Mouse (Mus musculus): ENCODE data around the gene Kri1. TPM values are rescaled to one million over a fixed set of nuclear protein-coding genes. Genes with fewer than 3 reads are reported as not detected.

Gene Kri1
- total and polyA plus RNA-seq, 2 experiments from 2014 or later: 11.9 to 27.6 TPM

DNA sequence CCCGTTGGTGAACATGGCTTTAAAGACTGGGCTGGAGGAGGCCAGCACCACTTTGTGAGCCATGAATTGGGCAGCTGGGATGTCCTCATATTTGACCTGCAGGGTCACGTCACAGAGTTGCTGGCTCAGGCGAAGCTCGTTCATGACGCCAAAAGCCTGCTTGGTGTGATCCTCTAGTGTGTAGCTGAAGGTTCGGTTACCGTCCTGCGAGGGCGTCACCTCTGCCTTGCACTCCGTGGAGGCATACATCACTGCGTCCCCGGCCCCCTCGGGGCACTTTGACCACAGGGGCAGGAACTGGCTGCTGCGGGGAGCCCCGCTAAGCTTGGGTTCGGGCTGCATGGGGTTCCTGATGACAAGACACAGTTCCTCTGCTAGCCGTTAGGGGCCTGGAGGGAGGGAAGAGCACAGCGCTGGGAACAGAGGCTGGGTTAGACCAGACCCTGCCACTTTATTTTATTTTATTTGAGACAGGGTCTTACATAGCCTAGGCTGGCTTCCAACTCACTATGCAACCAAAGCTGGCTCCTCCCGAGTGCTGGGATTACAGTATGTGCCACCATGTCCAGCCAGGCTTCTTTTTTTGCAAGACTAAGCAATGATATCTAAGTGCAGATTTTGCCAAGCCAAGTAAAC, 50.3 kb downstream of the Kri1 start:
- Histone ChIP-seq H3K36me3 (ENCODE audit: insufficient read depth) (peaks cover 11% of the 10 kb centered on the region), H3K4me2 (ENCODE audit: low read depth) (peak overlapping the region; percentile 76), H3K4me3 (ENCODE audit: low read depth, low read length) (peak overlapping the region; percentile 82), H3K27me3 (ENCODE audit: insufficient read depth, low read length) (no peaks in the 10 kb centered on the region), H3K4me1 (ENCODE audit: insufficient read depth) (peaks cover 14% of the 10 kb centered on the region; the same call in 1 of the 2 replicates), H3K27ac (ENCODE audit: low read depth, low read length) (peak overlapping the region; percentile 85), H3K9ac (peak overlapping the region; percentile 95), H3K9me3 (ENCODE audit: low read length) (no peaks in the 10 kb centered on the region)
- ATAC-seq (peak; percentile 56), DNase-seq (peak; percentile 45)
- peak; percentile 60 for TF ChIP-seq CTCF (IDR thresholded peaks at IDR 0.05; ENCODE audit: low read depth)
- WGBS: 19% methylated on average over 19 of the region's 19 CpGs

DNA sequence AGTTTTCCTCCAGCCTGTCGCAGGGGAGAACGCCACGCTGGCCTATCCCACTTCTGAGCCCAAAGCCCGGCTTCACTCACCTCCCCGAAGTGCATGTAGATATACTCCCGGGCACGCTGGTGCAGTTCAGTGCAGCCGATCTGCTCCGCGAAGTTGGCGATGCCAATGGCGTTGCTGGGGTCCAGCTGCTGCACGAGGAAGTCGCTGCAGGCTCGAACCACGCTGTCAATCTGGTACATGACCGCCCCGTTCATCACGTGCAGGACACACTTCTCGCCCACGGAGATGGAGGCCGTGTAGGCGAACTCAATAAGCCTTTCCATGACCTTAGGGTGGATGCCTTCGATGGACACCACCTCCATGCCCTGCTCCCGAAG, 50.8 kb downstream of the Kri1 start:
- 84% methylated on average over 25 of the region's 25 CpGs for WGBS
- H3K4me2 ChIP-seq (ENCODE audit: low read depth): peak overlapping the region; percentile 76
- H3K4me1 ChIP-seq (ENCODE audit: insufficient read depth): peaks cover 14% of the 10 kb centered on the region; the same call in 1 of the 2 replicates
- no peak for DNase-seq
- H3K27ac ChIP-seq (ENCODE audit: low read depth, low read length): no peak overlapping the region
- H3K9me3 ChIP-seq (ENCODE audit: low read length): no peaks in the 10 kb centered on the region
- no peak for ATAC-seq
- no peak for TF ChIP-seq CTCF (IDR thresholded peaks at IDR 0.05; ENCODE audit: low read depth)
- peaks cover 11% of the 10 kb centered on the region for H3K36me3 ChIP-seq (ENCODE audit: insufficient read depth)
- no peaks in the 10 kb centered on the region for H3K27me3 ChIP-seq (ENCODE audit: insufficient read depth, low read length)
- peak overlapping the region; percentile 95 for H3K9ac ChIP-seq
- H3K4me3 ChIP-seq (ENCODE audit: low read depth, low read length): no peak overlapping the region

DNA sequence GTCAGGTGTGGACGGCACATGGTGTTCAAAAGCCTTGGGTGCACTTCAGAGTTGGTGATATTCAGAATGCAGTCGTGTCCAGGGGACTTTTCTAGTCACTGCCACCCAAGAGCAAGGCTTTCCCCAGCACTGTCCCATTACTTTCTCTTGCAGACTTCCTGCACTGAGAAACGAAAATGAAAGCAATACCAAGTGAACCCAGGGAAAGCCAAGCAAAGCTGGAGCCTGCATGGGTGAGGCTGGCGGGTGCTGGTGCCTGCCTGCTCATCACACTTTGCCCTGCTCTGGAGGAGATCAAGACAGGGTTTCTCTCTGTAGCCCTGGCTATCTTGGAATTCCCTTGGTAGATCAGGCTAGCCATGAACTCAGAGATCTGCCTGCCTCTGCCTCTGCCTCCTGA, 52.4 kb downstream of the Kri1 start:
- Histone ChIP-seq H3K27ac (ENCODE audit: low read depth, low read length) (no peak overlapping the region), H3K4me3 (ENCODE audit: low read depth, low read length) (no peak overlapping the region), H3K9ac (no peak overlapping the region), H3K27me3 (ENCODE audit: insufficient read depth, low read length) (no peaks in the 10 kb centered on the region), H3K4me1 (ENCODE audit: insufficient read depth) (peaks cover 14% of the 10 kb centered on the region; the same call in 1 of the 2 replicates), H3K4me2 (ENCODE audit: low read depth) (no peak overlapping the region), H3K9me3 (ENCODE audit: low read length) (no peaks in the 10 kb centered on the region), H3K36me3 (ENCODE audit: insufficient read depth) (peaks cover 20% of the 10 kb centered on the region)
- 88% methylated on average over 4 of the region's 4 CpGs for WGBS
- ATAC-seq: no peak
- no peak for DNase-seq
- TF ChIP-seq CTCF (IDR thresholded peaks at IDR 0.05; ENCODE audit: low read depth): no peak

DNA sequence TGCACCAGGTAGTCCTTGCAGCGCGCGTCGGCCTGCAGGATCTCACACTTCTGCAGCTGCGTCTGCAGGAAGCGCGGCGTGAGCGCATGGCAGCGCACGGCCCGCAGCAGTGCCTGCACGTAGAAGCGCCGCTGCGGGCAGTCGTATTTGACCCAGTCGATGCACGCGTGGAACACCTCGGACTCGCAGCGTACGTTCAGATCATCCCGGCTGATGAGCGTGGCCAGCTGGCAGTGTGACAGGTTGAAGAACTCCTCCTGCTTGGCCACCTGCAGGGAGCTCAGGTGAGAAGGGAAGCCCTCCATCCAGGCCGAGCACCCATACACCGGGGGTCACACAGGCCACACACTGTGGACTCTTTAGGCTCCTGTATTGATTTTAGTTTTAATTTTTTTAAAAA, 54.0 kb downstream of the Kri1 start:
- ATAC-seq: no peak
- Histone ChIP-seq H3K4me3 (ENCODE audit: low read depth, low read length) (no peak overlapping the region), H3K36me3 (ENCODE audit: insufficient read depth) (peaks cover 31% of the 10 kb centered on the region), H3K4me1 (ENCODE audit: insufficient read depth) (peaks cover 14% of the 10 kb centered on the region; the same call in 1 of the 2 replicates), H3K27ac (ENCODE audit: low read depth, low read length) (no peak overlapping the region), H3K9ac (no peak overlapping the region), H3K27me3 (ENCODE audit: insufficient read depth, low read length) (no peaks in the 10 kb centered on the region), H3K9me3 (ENCODE audit: low read length) (no peaks in the 10 kb centered on the region), H3K4me2 (ENCODE audit: low read depth) (no peak overlapping the region)
- DNase-seq: no peak
- TF ChIP-seq CTCF (IDR thresholded peaks at IDR 0.05; ENCODE audit: low read depth): no peak
- 90% methylated on average over 28 of the region's 28 CpGs for WGBS

DNA sequence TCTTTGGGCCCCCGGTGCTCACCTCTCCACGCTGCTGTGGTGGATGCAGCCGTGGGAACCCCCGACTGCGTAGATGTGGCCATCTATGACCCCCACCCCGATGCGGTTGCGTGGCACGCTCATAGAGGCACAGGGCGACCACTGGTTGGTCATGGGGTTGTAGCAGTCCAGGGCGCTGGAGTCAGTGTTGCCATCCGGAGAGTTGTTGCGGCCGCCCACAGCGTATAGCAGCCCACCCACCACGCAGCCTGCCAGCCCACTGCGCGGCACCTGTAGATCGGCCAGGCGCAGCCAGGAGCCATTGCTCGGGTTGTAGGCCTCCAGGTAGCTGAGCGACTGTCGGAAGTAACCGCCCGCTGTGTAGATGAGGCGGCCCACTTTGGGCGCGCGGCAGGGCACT, 54.4 kb downstream of the Kri1 start:
- Histone ChIP-seq H3K4me2 (ENCODE audit: low read depth) (no peak overlapping the region), H3K4me3 (ENCODE audit: low read depth, low read length) (no peak overlapping the region), H3K27ac (ENCODE audit: low read depth, low read length) (no peak overlapping the region), H3K27me3 (ENCODE audit: insufficient read depth, low read length) (no peaks in the 10 kb centered on the region), H3K4me1 (ENCODE audit: insufficient read depth) (peaks cover 14% of the 10 kb centered on the region; the same call in 1 of the 2 replicates), H3K9ac (no peak overlapping the region), H3K9me3 (ENCODE audit: low read length) (no peaks in the 10 kb centered on the region), H3K36me3 (ENCODE audit: insufficient read depth) (peaks cover 31% of the 10 kb centered on the region)
- DNase-seq (no peak), ATAC-seq (no peak)
- 93% methylated on average over 29 of the region's 29 CpGs for WGBS
- TF ChIP-seq CTCF (IDR thresholded peaks at IDR 0.05; ENCODE audit: low read depth): no peak

DNA sequence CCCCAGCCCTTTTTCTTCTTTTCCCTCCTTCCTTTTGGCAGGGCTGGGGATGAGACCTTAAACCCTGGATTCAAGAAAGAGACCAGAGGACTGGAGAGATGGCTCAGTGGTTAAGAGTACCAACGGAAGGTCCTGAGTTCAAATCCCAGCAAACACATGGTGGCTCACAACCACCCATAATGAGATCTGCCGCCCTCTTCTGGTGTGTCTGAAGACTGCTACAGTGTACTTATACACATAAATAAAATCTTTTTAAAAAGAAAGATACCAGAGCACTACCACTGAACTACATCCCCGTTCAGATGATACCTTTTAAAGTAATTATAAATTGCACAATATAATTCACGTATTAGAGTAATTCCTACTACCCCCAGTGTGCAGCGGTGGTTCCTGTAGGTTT, 54.9 kb downstream of the Kri1 start:
- H3K9me3 ChIP-seq (ENCODE audit: low read length): no peaks in the 10 kb centered on the region
- peaks cover 10% of the 10 kb centered on the region; the same call in 1 of the 2 replicates for H3K4me1 ChIP-seq (ENCODE audit: insufficient read depth)
- no peak overlapping the region for H3K27ac ChIP-seq (ENCODE audit: low read depth, low read length)
- no peaks in the 10 kb centered on the region for H3K27me3 ChIP-seq (ENCODE audit: insufficient read depth, low read length)
- DNase-seq: no peak
- no peak for ATAC-seq
- no peak for TF ChIP-seq CTCF (IDR thresholded peaks at IDR 0.05; ENCODE audit: low read depth)
- H3K4me3 ChIP-seq (ENCODE audit: low read depth, low read length): no peak overlapping the region
- H3K9ac ChIP-seq: no peak overlapping the region
- H3K36me3 ChIP-seq (ENCODE audit: insufficient read depth): peaks cover 31% of the 10 kb centered on the region
- WGBS: 91% methylated on average over 5 of the region's 5 CpGs
- no peak overlapping the region for H3K4me2 ChIP-seq (ENCODE audit: low read depth)

DNA sequence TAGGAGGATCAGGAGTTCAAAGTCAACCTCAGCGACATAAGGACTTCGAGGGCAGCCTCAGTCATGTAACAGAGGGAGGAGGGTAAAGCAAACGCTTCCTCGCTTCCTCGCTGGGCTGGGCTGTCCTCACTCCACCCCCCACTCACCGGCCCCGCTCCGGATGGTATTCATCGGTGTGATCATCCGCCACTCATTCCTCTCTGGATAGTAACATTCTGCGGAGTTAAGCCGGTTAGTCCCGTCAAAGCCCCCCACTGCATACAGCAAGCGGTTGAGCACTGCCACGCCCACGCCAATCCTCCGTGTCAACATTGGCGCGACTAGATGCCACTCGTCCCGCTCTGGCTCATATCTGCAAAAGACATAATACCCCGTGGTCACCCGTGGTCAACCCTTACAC, 56.2 kb downstream of the Kri1 start:
- Histone ChIP-seq H3K27ac (ENCODE audit: low read depth, low read length) (no peak overlapping the region), H3K36me3 (ENCODE audit: insufficient read depth) (peaks cover 31% of the 10 kb centered on the region), H3K9ac (no peak overlapping the region), H3K4me3 (ENCODE audit: low read depth, low read length) (no peak overlapping the region), H3K4me1 (ENCODE audit: insufficient read depth) (no peaks in the 10 kb centered on the region; the same call in 1 of the 2 replicates), H3K9me3 (ENCODE audit: low read length) (no peaks in the 10 kb centered on the region), H3K4me2 (ENCODE audit: low read depth) (no peak overlapping the region), H3K27me3 (ENCODE audit: insufficient read depth, low read length) (no peaks in the 10 kb centered on the region)
- DNase-seq (no peak), ATAC-seq (no peak)
- no peak for TF ChIP-seq CTCF (IDR thresholded peaks at IDR 0.05; ENCODE audit: low read depth)
- 60% methylated on average over 23 of the region's 23 CpGs for WGBS

Data from forebrain, postnatal 0 days (tissue).